ENCODE assay signal across 8 mouse cellular contexts in the genomic region with DNA sequence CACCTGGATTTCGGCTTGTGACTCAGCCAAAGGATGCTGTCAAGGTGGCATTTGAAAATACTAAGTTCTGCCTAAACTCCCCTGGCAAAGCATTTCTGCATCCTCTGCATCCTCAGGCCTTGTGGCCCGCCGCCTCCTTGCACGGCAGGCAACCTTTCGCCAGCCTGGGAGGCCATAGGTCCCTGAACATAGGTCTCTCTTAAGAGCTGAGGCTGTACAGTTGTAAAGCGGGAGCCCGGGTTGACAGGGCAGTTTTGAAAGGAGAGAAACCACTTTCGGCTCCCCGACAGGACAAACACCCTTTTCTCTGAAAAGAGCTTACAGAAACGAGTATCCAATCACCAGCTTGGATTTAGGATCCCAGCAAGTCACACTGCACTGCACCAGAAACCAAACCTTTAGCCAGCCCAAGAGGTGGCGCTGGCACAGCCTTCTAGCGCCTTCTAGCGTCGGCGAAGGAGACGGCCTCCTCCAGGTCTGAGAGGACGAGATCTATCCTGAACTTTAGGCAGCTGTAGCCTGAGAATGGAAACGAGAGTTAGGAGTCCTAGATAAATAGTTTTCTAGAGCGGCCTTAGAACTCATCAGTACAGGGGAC. TPM values are rescaled to one million over a fixed set of nuclear protein-coding genes. Genes with fewer than 3 reads are reported as not detected.
DNase-seq lines count a peak whose midpoint lies in the region; ATAC-seq and TF ChIP-seq lines count a peak whose summit lies in the region.

No protein-coding gene starts in this region.

- TF ChIP-seq CTCF in gastrocnemius, adult 2 months (IDR thresholded peaks at IDR 0.05), result peak; percentile 99

- no peaks in the 10 kb centered on the region for H3K9me3 ChIP-seq in hindbrain, embryonic 16.5 days (ENCODE audit: control insufficient read depth, low read length)

- ATAC-seq in activated CD4-positive, CD25-positive, alpha-beta regulatory T cell, adult 4 months, result peak; percentile 71
- ATAC-seq in hindbrain, embryonic 16.5 days, result peak; percentile 97

- peak; percentile 83 to 89 for DNase-seq in cerebellum, postnatal 25 days
- DNase-seq in gastrocnemius, adult 2 months, result peak; percentile 80
- DNase-seq in layer of hippocampus, postnatal 36 days, result peak; percentile 70
- DNase-seq in lung, postnatal 25 days (ENCODE audit: low spot score), result peak; percentile 78
- DNase-seq in retina, postnatal 7 days (ENCODE audit: low read depth, low spot score), result peak; percentile 54
- DNase-seq in yolk sac, embryonic 10.5 days (ENCODE audit: low spot score), result peak; percentile 69

- no peaks in the 10 kb centered on the region for H3K36me3 ChIP-seq in hindbrain, embryonic 16.5 days (ENCODE audit: control insufficient read depth, insufficient read depth, low read length)

- peak overlapping the region; percentile 30; the same call in 1 of the 2 replicates for H3K4me3 ChIP-seq in gastrocnemius, adult 2 months
- peak overlapping the region; percentile 28 for H3K4me3 ChIP-seq in hindbrain, embryonic 16.5 days (ENCODE audit: low read length)

- no peaks in the 10 kb centered on the region for H3K27me3 ChIP-seq in hindbrain, embryonic 16.5 days (replicated peaks; ENCODE audit: control insufficient read depth, insufficient read depth, low read length)

- peak overlapping the region; percentile 41 for H3K9ac ChIP-seq in hindbrain, embryonic 16.5 days (ENCODE audit: low read depth, low read length)

- intact Hi-C loops in gastrocnemius, adult 2 months (cut with DNase I), result loop anchor here (1.0 kb wide), 1 partner anchor 126 kb away; no protein-coding TSS in a partner anchor

- H3K4me2 ChIP-seq in hindbrain, embryonic 16.5 days (ENCODE audit: low read length), result peak overlapping the region; percentile 62

- 12% methylated on average over 19 of the region's 19 CpGs for WGBS in hindbrain, embryonic 16.5 days

- H3K4me1 ChIP-seq in hindbrain, embryonic 16.5 days (ENCODE audit: control insufficient read depth, insufficient read depth, low read depth, low read length), result peaks cover 5% of the 10 kb centered on the region

- no peak overlapping the region for H3K27ac ChIP-seq in gastrocnemius, adult 2 months
- H3K27ac ChIP-seq in hindbrain, embryonic 16.5 days (ENCODE audit: low read depth, low read length), result no peak overlapping the region; the same call in 1 of the 2 replicates

RNA-seq across cellular contexts. Expression of a gene that starts 50.2 kb away (rescaled TPM):
- 100 to 1,000 TPM; 438 to 465 TPM for polyA plus RNA-seq in activated CD4-positive, CD25-positive, alpha-beta regulatory T cell, adult 4 months (2017; shearing (Covaris generic))
- total RNA-seq in gastrocnemius, adult 2 months (2021), result 100 to 1,000 TPM in 1 of 2 experiments, 10 to 100 TPM in 1; 93.8 to 118 TPM
- 371 and 381 TPM in 2 replicates for polyA plus RNA-seq in hindbrain, embryonic 16.5 days (2015; fragmentation: Nextera tagmentation; extraction: Ambion mirVana)
- 100 to 1,000 TPM; 319 to 320 TPM for total RNA-seq in layer of hippocampus, postnatal 36 days (2021)
